Mouse (Mus musculus) liver, embryonic 11.5 days (tissue): ENCODE measurements around the gene Stt3a. TPM values are rescaled to one million over a fixed set of nuclear protein-coding genes. Genes with fewer than 3 reads are reported as not detected.
A peak's percentile ranks its signal among the peaks of the same experiment; 100 is the strongest.

Experiments
- ATAC-seq: fragments of 200-750 bp; cut with Nextera tagmentation; replicated peaks from 2 replicates; pipeline ENCODE4 v1.8.0; 2017; ENCODE audit warnings: moderate number of reproducible peaks, mild to moderate bottlenecking, moderate TSS enrichment, moderate library complexity; ENCODE audit not compliant: low FRiP score
- DNase-seq: peaks from one replicate; pipeline ENCODE4 v3.0.0-alpha.2; 2017; ENCODE audit warnings: low spot score
- H3K27ac ChIP-seq: fragments of 300-500 bp; sonication (generic); 2 replicates; pipeline ENCODE4 v1.5.1; 2014; ENCODE audit warnings: mild to moderate bottlenecking, low read depth, low read length, control low read depth
- H3K27me3 ChIP-seq: fragments of 300-500 bp; sonication (generic); replicated peaks from 2 replicates; pipeline ENCODE4 v1.6.1; 2014; ENCODE audit warnings: low read length, mixed read lengths; ENCODE audit not compliant: control insufficient read depth, insufficient read depth
- H3K36me3 ChIP-seq: fragments of 300-500 bp; sonication (generic); 2 replicates; pipeline ENCODE4 v1.6.1; 2014; ENCODE audit warnings: mild to moderate bottlenecking, low read length, moderate library complexity, mixed read lengths; ENCODE audit not compliant: control insufficient read depth, insufficient read depth
- H3K4me1 ChIP-seq: fragments of 300-500 bp; sonication (generic); replicated peaks from 2 replicates; pipeline ENCODE4 v1.6.1; 2014; ENCODE audit warnings: low read length, mixed read lengths; ENCODE audit not compliant: control insufficient read depth, insufficient read depth
- H3K4me2 ChIP-seq: fragments of 300-500 bp; sonication (generic); 2 replicates; pipeline ENCODE4 v1.6.1; 2014; ENCODE audit warnings: mild to moderate bottlenecking, control low read depth, moderate library complexity
- H3K4me3 ChIP-seq: fragments of 300-500 bp; sonication (generic); 2 replicates; pipeline ENCODE4 v1.5.1; 2014; ENCODE audit warnings: low read depth, low read length, control low read depth
- H3K9ac ChIP-seq: fragments of 300-500 bp; sonication (generic); 2 replicates; pipeline ENCODE4 v1.6.1; 2014; ENCODE audit warnings: low read depth, low read length, control low read depth
- H3K9me3 ChIP-seq: fragments of 300-500 bp; sonication (generic); 2 replicates; pipeline ENCODE4 v1.6.1; 2016; ENCODE audit warnings: low read length, inconsistent platforms, mixed read lengths; ENCODE audit not compliant: control insufficient read depth
- WGBS: fragments of 180-500 bp; shearing (Covaris S2); extraction: QIAGEN DNeasy Blood & Tissue Kit; methylation state at CpG from one replicate; pipeline ENCODE4 v1.1.7; 2014; 5-methylcytosine and 5-hydroxymethylcytosine counted together
- polyA plus RNA-seq: library from polyadenylated mRNA; unstranded; fragments of >200 nt; fragmentation: Nextera tagmentation; extraction: Ambion mirVana; gene quantifications from 2 replicates; pipeline ENCODE4 v1.2.1, GENCODE M21; 2014

The Stt3a gene
- polyA plus RNA-seq, 1 experiment from 2014 or later: 296 TPM

DNA sequence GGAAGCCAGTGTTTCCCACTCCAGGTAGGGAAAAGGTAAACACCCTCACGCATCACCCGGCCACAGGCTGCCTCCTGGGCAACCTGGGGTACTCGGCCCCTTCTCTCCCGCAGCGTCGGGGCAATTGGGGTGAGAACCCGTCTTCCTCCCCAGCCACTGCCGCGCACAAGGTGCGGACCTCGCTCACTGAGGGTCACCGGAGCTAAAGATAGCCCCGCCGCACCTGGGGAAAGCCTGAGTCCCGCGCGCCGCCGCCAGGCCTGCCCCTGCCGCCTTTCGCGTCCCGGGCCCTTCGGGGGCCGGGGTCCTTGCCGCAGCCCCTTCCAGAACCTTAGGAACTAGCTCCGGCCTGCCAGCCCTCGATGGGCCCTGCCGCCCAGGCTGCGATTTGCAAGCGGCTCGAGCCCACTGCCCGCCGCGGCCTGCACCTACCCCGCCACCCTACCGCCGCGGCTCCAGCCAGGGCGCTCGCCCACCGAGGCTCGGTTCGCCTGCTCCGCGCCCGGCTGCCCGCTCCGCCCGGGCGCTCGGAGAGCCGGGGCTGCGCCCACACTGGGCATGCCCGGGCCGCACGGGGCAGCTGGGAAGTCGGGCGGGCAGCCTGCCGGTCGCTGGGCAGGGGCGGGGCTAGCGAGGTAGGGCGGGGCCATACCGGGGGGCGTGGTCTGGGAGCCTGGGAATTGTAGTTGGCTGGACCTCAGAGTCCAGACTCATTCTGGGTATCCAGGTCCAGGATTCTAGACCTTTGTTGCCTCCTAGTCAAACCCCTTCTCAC, 29.5 kb upstream of the Stt3a start, which contains the start of gene Ei24:
TSS of gene Ei24 (minus strand) at position 613 of the 775 bp plus-strand sequence.
- DNase-seq (peak; percentile 91), ATAC-seq (peak; percentile 97)
- Histone ChIP-seq H3K36me3 (peaks cover 3% of the 10 kb centered on the region; the same call in 1 of the 2 replicates), H3K27ac (peak within 1 kb of the TSS; percentile 73), H3K4me3 (peak within 1 kb of the TSS; percentile 94), H3K9me3 (no peaks in the 10 kb centered on the region), H3K27me3 (no peaks in the 10 kb centered on the region), H3K4me2 (peak within 1 kb of the TSS; percentile 88), H3K9ac (peak within 1 kb of the TSS; percentile 93), H3K4me1 (peaks cover 7% of the 10 kb centered on the region; the same call in 1 of the 2 replicates)
- under 1% methylated on average over 64 of the region's 66 CpGs for WGBS

DNA sequence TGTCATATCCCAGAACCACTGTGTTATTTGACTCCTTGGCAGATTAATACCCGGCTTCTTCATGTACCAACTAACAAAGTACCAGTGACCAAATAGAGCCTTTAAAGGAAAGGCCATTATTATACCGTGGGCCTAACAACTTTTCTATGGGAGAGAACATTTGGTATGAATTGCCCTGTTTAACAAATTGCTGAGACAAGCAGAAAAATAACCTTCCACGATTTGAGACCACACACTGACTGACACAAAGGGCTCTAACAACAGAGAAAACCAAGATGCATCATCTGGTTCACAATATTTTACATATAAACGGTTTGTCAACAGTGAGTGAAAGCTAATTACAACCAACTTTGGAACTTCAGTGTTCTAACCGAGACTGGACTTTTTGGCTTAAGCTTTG, 28.7 kb upstream of the Stt3a start:
- no peak for DNase-seq
- Histone ChIP-seq H3K9me3 (no peaks in the 10 kb centered on the region), H3K27ac (no peak overlapping the region), H3K4me3 (peak overlapping the region; percentile 94), H3K27me3 (no peaks in the 10 kb centered on the region), H3K9ac (peak overlapping the region; percentile 93; the same call in 1 of the 2 replicates), H3K4me1 (peaks cover 7% of the 10 kb centered on the region; the same call in 1 of the 2 replicates), H3K4me2 (peak overlapping the region; percentile 88), H3K36me3 (peaks cover 5% of the 10 kb centered on the region; the same call in 1 of the 2 replicates)
- ATAC-seq: no peak
- 19% methylated on average over 5 of the region's 5 CpGs for WGBS

DNA sequence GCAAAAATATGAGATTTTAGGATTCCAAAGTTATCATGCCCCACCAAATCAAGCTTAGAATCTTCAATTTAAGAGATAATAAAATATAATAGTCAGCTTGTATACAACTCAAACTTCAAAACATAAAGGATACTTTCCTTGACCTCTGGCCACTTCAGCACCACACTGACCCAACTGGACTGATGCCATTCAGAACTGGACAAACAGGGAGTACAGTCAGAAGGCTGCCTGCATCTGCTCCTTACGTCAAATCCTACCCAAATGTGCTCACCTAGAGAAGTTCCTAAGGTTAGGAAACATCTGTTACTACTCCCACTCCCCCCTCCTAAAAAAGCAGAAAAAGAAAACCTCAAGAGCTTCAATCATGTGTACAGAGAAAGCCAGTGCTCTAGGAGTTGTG, 28.1 kb upstream of the Stt3a start:
- Histone ChIP-seq H3K9ac (no peak overlapping the region), H3K4me3 (no peak overlapping the region), H3K27me3 (no peaks in the 10 kb centered on the region), H3K9me3 (no peaks in the 10 kb centered on the region), H3K27ac (no peak overlapping the region), H3K4me2 (no peak overlapping the region; the same call in 1 of the 2 replicates), H3K36me3 (peaks cover 8% of the 10 kb centered on the region; the same call in 1 of the 2 replicates), H3K4me1 (peaks cover 7% of the 10 kb centered on the region; the same call in 1 of the 2 replicates)
- DNase-seq (no peak), ATAC-seq (no peak)
- 83% methylated on average over 1 of the region's 1 CpGs for WGBS

DNA sequence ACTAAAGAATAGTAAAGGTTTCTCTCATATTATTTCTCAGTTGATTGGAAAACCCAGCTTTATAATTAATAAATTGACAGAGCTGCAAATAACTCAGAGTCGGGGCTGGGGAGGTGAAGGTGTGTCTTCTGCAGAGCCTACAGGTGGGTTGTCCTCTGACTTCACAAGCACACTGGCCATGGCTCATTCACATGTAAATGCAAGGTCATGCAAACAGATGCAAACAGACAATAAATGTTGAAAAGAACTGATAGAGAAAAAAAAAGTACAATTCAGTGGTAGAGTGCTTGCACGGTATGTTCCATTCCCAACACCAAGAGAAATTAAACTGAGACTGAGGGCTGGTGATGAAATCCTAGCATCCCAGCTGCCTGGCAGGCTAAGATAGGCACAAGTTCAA, 27.0 kb upstream of the Stt3a start:
- H3K4me1 ChIP-seq: peaks cover 7% of the 10 kb centered on the region; the same call in 1 of the 2 replicates
- no peak overlapping the region for H3K4me2 ChIP-seq
- peaks cover 11% of the 10 kb centered on the region for H3K36me3 ChIP-seq
- H3K27ac ChIP-seq: no peak overlapping the region
- DNase-seq: no peak
- H3K4me3 ChIP-seq: no peak overlapping the region
- H3K9ac ChIP-seq: no peak overlapping the region
- no peak for ATAC-seq
- 90% methylated on average over 2 of the region's 2 CpGs for WGBS
- no peaks in the 10 kb centered on the region for H3K27me3 ChIP-seq
- H3K9me3 ChIP-seq: no peaks in the 10 kb centered on the region

DNA sequence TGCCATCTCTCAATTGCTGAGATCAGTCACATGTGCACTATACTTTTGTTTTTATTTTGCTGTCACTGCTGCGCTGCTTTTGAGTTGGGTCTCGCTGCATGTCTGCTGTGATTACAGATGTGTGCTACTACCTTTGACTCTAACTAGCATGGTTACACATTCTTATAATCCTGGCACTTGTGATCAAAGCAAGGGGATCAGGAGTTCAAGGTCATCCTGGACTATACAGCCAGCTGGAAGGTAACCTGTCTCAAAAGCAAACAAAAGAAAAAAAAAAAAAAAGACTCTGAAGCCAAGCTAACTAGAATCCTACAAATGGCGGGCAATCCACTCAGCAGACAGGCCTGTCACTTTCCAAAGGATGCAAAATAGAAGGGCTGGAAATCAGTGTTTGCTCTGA, 24.7 kb upstream of the Stt3a start:
- Histone ChIP-seq H3K4me2 (no peak overlapping the region), H3K9ac (no peak overlapping the region), H3K27me3 (no peaks in the 10 kb centered on the region), H3K4me1 (peaks cover 7% of the 10 kb centered on the region; the same call in 1 of the 2 replicates), H3K27ac (no peak overlapping the region), H3K4me3 (no peak overlapping the region), H3K36me3 (peaks cover 26% of the 10 kb centered on the region), H3K9me3 (no peaks in the 10 kb centered on the region)
- WGBS: 72% methylated on average over 3 of the region's 3 CpGs
- ATAC-seq (no peak), DNase-seq (no peak)

DNA sequence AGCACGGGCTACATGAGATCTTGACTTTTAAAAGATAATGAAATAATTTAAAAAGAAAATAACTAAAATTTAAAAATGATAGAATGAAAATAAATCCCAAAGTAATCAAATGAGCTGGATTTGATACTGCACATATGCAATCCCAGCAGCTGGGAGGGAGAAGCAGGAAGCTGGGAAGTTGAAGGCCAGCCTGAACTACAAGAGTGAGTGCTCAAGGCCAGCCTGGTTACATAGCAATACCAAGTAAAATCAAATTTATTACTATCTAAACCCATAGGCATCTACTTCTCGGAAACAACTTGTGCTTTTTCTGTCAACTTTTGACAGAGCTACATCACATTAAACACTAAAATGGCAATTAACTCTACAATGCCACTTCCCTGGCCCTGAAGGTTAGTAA, 16.4 kb upstream of the Stt3a start:
- H3K9me3 ChIP-seq: no peaks in the 10 kb centered on the region
- no peak overlapping the region for H3K4me3 ChIP-seq
- ATAC-seq: no peak
- no peak overlapping the region for H3K9ac ChIP-seq
- H3K27ac ChIP-seq: no peak overlapping the region
- no peak for DNase-seq
- 93% methylated on average over 2 of the region's 2 CpGs for WGBS
- H3K4me1 ChIP-seq: no peaks in the 10 kb centered on the region
- H3K36me3 ChIP-seq: peaks cover 38% of the 10 kb centered on the region
- no peak overlapping the region for H3K4me2 ChIP-seq
- H3K27me3 ChIP-seq: no peaks in the 10 kb centered on the region

DNA sequence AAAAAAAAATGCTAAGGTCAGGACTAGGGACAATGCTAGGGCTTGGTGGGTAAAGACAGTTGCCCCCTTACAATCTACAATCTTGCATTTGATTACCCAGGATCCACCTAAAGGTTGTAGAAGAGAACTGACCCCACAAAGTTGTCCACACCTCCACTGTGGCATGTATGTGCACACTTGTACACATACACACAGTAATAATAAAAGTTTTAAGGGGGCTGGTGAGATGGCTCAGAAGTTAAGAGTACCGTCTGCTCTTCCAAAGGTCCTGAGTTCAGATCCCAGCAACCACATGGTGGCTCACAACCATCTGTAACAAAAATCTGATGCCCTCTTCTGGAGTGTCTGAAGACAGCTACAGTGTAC, 1.6 kb upstream of the Stt3a start:
- Histone ChIP-seq H3K9ac (peak overlapping the region; percentile 86), H3K4me3 (peak overlapping the region; percentile 87), H3K9me3 (no peaks in the 10 kb centered on the region), H3K36me3 (peaks cover 2% of the 10 kb centered on the region; the same call in 1 of the 2 replicates), H3K4me1 (peaks cover 3% of the 10 kb centered on the region; the same call in 1 of the 2 replicates), H3K27ac (peak overlapping the region; percentile 92; the same call in 1 of the 2 replicates), H3K27me3 (no peaks in the 10 kb centered on the region), H3K4me2 (peak overlapping the region; percentile 78)
- ATAC-seq (no peak), DNase-seq (no peak)
- 91% methylated on average over 1 of the region's 1 CpGs for WGBS

DNA sequence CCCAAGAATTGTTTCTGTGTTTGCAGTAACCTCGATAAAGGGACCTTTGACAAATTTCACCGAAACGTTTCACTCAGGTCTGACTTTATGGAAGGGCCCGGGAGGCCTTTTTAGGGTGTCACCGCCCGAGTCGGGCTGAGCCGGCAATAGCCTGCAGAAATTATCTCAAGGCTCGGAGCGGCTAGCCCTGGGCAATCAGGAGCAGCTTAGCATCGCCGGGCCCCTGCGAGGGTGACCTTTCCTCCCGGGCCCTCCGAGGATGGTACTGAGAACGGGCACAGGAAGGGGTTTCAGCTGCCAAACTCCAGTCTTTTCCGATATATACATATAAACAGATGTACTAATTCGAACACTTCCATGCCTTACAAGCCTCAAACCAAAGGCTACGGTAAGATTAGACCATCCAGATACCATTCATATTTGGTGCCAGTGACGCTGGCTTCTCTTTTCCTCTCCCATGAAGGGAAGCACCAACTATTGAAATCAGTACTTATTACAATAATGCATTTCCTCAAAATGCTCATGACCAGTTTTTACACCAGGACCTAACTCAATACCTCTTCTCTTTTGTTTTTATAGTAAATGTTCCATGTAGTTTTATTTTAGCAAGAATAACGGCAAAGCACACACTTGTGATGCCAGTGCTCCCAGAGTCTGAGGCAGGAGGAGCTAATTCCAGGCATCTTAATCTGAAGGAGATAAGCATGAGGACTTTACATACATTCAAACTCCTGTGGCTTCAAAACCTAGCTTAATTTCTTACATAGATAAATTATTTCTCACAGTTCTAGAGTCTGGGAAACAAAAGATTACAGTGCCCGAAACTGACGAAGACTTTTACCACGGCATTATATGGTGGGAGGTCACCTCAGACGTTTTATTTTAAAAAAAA, 923 bp upstream of the Stt3a start:
- peak overlapping the region; percentile 78 for H3K4me2 ChIP-seq
- H3K4me3 ChIP-seq: peak overlapping the region; percentile 87
- no peaks in the 10 kb centered on the region for H3K9me3 ChIP-seq
- ATAC-seq: peak; percentile 37
- H3K4me1 ChIP-seq: peaks cover 3% of the 10 kb centered on the region; the same call in 1 of the 2 replicates
- no peaks in the 10 kb centered on the region for H3K27me3 ChIP-seq
- WGBS: 11% methylated on average over 25 of the region's 25 CpGs
- H3K9ac ChIP-seq: peak overlapping the region; percentile 86
- DNase-seq: peak; percentile 68
- H3K27ac ChIP-seq: peak overlapping the region; percentile 92
- peaks cover 5% of the 10 kb centered on the region; the same call in 1 of the 2 replicates for H3K36me3 ChIP-seq
